Mouse (Mus musculus) kidney, embryonic 16.5 days (tissue): ENCODE measurements around the gene Gabrp. TPM values are rescaled to one million over a fixed set of nuclear protein-coding genes. Genes with fewer than 3 reads are reported as not detected.
A peak's percentile ranks its signal among the peaks of the same experiment; 100 is the strongest.

Experiments used
- ATAC-seq: fragments of 200-750 bp; cut with Nextera tagmentation; 2 replicates; pipeline ENCODE4 v1.8.0; 2017; ENCODE audit warnings: moderate TSS enrichment; ENCODE audit not compliant: low FRiP score, low TSS enrichment
- H3K27ac ChIP-seq: fragments of 300-500 bp; sonication (generic); 2 replicates; pipeline ENCODE4 v1.5.1; 2014; ENCODE audit warnings: low read length
- H3K27me3 ChIP-seq: fragments of 300-500 bp; sonication (generic); 2 replicates; pipeline ENCODE4 v1.6.1; 2014; ENCODE audit warnings: low read length, control low read depth, mixed read lengths; ENCODE audit not compliant: insufficient read depth
- H3K36me3 ChIP-seq: fragments of 300-500 bp; sonication (generic); 2 replicates; pipeline ENCODE4 v1.6.1; 2014; ENCODE audit warnings: low read length, control low read depth, mixed read lengths; ENCODE audit not compliant: insufficient read depth
- H3K4me1 ChIP-seq: fragments of 300-500 bp; sonication (generic); 2 replicates; pipeline ENCODE4 v1.6.1; 2014; ENCODE audit warnings: low read length, control low read depth, mixed read lengths; ENCODE audit not compliant: insufficient read depth
- H3K4me2 ChIP-seq: fragments of 300-500 bp; sonication (generic); replicated peaks from 2 replicates; pipeline ENCODE4 v1.6.1; 2014; ENCODE audit warnings: low read depth, low read length
- H3K4me3 ChIP-seq: fragments of 300-500 bp; sonication (generic); 2 replicates; pipeline ENCODE4 v1.5.1; 2014; ENCODE audit warnings: mild to moderate bottlenecking, low read length
- H3K9ac ChIP-seq: fragments of 300-500 bp; sonication (generic); replicated peaks from 2 replicates; pipeline ENCODE4 v1.6.1; 2014; ENCODE audit warnings: low read length
- H3K9me3 ChIP-seq: fragments of 300-500 bp; sonication (generic); 2 replicates; pipeline ENCODE4 v1.6.1; 2016; ENCODE audit warnings: low read length, control low read depth
- WGBS: fragments of 180-500 bp; shearing (Covaris S2); extraction: QIAGEN DNeasy Blood & Tissue Kit; methylation state at CpG from one replicate; pipeline ENCODE4 v1.1.7; 2014; 5-methylcytosine and 5-hydroxymethylcytosine counted together
- polyA plus RNA-seq: library from polyadenylated mRNA; unstranded; fragments of >200 nt; fragmentation: Nextera tagmentation; extraction: Ambion mirVana; gene quantifications from 2 replicates; pipeline ENCODE4 v1.2.1, GENCODE M21; 2015

The Gabrp gene
- polyA plus RNA-seq, 1 experiment from 2014 or later = 1.3 TPM

DNA sequence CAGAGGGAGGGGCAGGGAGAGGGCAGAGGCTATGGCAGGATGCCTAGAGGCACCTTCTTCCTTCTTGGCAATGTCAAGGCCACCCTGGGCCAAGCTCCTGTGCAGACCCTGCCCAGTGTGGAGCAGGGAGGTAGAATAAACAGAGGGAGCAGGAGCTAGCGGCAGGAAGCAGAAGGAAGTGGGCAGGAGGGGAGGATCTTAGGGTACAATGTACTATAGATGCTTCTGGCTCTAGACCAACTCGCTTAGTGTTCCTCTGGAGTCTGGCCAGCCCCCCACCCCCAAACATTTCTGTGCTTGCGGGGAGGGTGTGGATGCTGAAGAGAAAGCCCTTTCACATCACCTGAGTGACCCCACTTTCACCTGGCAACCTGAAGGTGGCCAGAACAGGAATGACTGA is 862 bp upstream of the Gabrp start:
- WGBS = 51% methylated on average over 3 of the region's 3 CpGs

GRCm38 (mm10) chr11:33574944-33575343 is 3.8 kb downstream of the Gabrp start:
- no peak for ATAC-seq
- no peak overlapping the region for H3K4me2 ChIP-seq
- H3K27ac ChIP-seq = no peak overlapping the region
- no peak overlapping the region for H3K9ac ChIP-seq
- no peaks in the 10 kb centered on the region for H3K27me3 ChIP-seq
- no peaks in the 10 kb centered on the region for H3K36me3 ChIP-seq
- 87% methylated on average over 3 of the region's 3 CpGs for WGBS
- no peak overlapping the region for H3K4me3 ChIP-seq
- 0 out of 2 replicates have a peak, but pooled peaks cover 2% of the 10 kb centered on the region for H3K9me3 ChIP-seq
- H3K4me1 ChIP-seq = no peaks in the 10 kb centered on the region

More for the DNA sequence above, 862 bp upstream of the Gabrp start:
- no peaks in the 10 kb centered on the region for H3K4me1 ChIP-seq
- ATAC-seq = no peak
- H3K27me3 ChIP-seq = no peaks in the 10 kb centered on the region
- no peak overlapping the region for H3K9ac ChIP-seq
- H3K4me3 ChIP-seq = no peak overlapping the region
- H3K36me3 ChIP-seq = no peaks in the 10 kb centered on the region
- H3K9me3 ChIP-seq = 0 out of 2 replicates have a peak, but pooled peaks cover 2% of the 10 kb centered on the region
- no peak overlapping the region for H3K27ac ChIP-seq
- no peak overlapping the region for H3K4me2 ChIP-seq

DNA sequence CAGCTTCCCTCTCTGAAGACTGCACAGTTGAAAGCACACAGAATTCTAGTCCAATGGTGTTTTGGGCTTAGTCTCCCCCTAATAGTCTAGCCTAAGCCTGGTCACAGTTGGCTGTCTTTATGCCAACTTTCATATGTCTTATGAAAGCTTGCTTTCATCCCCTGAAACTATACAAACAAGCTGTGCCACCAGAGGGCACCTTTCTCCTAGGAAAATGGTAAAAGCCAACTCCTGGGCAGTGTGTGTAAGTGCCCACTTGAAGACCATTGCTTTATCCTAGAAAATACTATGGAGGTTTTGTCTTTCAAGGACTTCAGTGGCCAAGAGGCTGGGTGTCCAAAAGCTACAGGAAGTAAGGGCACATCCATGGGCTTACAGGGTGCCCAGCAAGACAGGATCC is 8.3 kb downstream of the Gabrp start:
- H3K4me2 ChIP-seq = no peak overlapping the region
- no peaks in the 10 kb centered on the region for H3K36me3 ChIP-seq
- no peaks in the 10 kb centered on the region for H3K27me3 ChIP-seq
- ATAC-seq = peak; percentile 27; the same call in 1 of the 2 replicates
- no peaks in the 10 kb centered on the region for H3K4me1 ChIP-seq
- no peak overlapping the region for H3K27ac ChIP-seq
- H3K9ac ChIP-seq = no peak overlapping the region
- H3K4me3 ChIP-seq = no peak overlapping the region
- 0 out of 2 replicates have a peak, but pooled peaks cover 2% of the 10 kb centered on the region for H3K9me3 ChIP-seq

DNA sequence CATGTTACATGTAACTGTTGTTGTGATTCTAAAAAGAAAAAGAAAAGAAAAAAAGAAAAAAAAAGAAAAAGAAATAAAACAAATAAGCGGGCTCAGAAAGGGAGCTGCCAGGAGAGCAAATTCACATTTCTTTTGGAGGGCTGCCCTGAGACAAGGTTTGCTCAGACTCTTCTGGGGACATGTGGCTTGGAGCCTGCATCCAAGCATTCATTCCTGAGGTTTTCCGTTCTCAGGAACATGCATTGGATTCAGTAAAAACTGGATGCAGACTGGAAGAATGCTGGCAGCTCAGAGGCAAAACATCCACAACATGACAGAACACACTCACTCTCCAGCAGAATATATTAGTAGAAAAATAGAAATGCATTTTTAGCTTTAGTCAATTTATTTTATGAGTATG is 14.8 kb downstream of the Gabrp start:
- 0 out of 2 replicates have a peak, but pooled peaks cover 8% of the 10 kb centered on the region for H3K9me3 ChIP-seq
- no peak overlapping the region for H3K4me3 ChIP-seq
- no peak overlapping the region for H3K9ac ChIP-seq
- no peaks in the 10 kb centered on the region for H3K36me3 ChIP-seq
- no peak for ATAC-seq
- no peak overlapping the region for H3K4me2 ChIP-seq
- WGBS = 83% methylated on average over 2 of the region's 2 CpGs
- no peaks in the 10 kb centered on the region for H3K27me3 ChIP-seq
- no peaks in the 10 kb centered on the region for H3K4me1 ChIP-seq
- no peak overlapping the region for H3K27ac ChIP-seq

DNA sequence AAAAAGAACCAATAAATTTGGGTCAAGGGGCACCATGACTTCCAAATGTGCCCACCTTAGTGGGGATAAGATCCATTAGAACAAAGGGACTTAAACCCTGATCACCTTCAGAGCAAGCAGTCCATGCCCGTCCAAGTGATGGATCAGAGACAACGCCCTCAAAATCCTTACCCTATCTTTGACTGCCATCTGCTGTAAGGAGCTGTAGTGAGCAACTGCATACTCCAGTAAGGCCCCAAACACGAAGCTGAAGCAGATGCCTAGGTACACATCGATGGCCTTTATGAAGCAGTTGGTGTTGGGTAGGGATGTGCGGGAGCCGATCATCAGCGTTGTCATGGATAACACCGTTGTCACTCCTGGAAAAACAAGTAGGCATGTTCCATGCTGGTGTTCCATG is 24.6 kb downstream of the Gabrp start:
- 80% methylated on average over 8 of the region's 8 CpGs for WGBS
- Histone ChIP-seq H3K9me3 (no peaks in the 10 kb centered on the region), H3K27me3 (no peaks in the 10 kb centered on the region), H3K27ac (no peak overlapping the region), H3K9ac (no peak overlapping the region), H3K4me1 (0 out of 2 replicates have a peak, but pooled peaks cover 3% of the 10 kb centered on the region), H3K36me3 (no peaks in the 10 kb centered on the region), H3K4me3 (no peak overlapping the region), H3K4me2 (no peak overlapping the region)
- no peak for ATAC-seq

GRCm38 (mm10) chr11:33550861-33551560 is 27.7 kb downstream of the Gabrp start:
- no peaks in the 10 kb centered on the region for H3K4me1 ChIP-seq
- no peaks in the 10 kb centered on the region for H3K9me3 ChIP-seq
- no peak overlapping the region for H3K4me2 ChIP-seq
- WGBS = 75% methylated on average over 14 of the region's 14 CpGs
- no peak overlapping the region for H3K4me3 ChIP-seq
- H3K9ac ChIP-seq = no peak overlapping the region
- ATAC-seq = no peak
- H3K27me3 ChIP-seq = no peaks in the 10 kb centered on the region
- H3K27ac ChIP-seq = no peak overlapping the region
- H3K36me3 ChIP-seq = no peaks in the 10 kb centered on the region

DNA sequence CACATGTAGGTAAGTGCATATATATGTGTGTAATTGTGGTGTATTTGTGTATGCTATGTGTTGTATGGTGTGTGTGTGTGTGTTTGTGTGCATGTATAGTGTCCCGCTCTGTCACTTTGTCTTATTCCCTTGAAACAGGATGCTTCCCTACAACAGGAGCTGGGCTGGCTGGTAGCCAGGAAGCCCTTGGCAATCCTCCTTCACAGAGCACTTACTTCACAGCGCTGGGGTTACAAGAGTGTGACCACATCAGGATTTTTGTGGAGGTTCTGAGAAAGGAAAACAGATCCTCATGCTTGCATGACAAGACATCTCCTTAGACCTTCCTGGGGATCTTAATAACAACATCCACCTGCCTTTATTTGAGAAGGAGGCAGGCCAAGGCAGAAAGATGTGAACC is 31.4 kb downstream of the Gabrp start:
- no peak for ATAC-seq
- WGBS = 63% methylated on average over 2 of the region's 2 CpGs

DNA sequence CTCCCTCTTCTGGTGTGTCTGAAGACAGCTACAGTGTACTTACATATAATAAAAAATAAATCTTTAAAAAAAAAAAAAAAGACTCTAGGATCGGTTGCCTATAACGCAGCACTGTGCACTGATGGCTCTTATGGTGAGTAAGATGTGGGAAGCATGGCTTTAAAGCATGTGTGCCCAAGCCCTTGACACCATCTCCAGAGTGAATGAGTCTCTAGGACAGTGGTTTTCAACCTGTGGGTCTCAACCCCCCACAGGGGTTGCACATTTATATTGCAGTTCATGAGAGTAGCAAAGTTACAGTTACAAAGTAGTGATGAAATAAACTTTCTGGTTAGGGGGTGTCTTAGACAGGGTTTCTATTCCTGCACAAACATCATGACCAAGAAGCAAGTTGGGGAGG is 33.8 kb downstream of the Gabrp start:
- no peaks in the 10 kb centered on the region for H3K27me3 ChIP-seq
- no peak overlapping the region for H3K9ac ChIP-seq
- no peaks in the 10 kb centered on the region for H3K4me1 ChIP-seq
- WGBS = 90% methylated on average over 2 of the region's 2 CpGs
- H3K4me3 ChIP-seq = no peak overlapping the region
- no peaks in the 10 kb centered on the region for H3K9me3 ChIP-seq
- no peaks in the 10 kb centered on the region for H3K36me3 ChIP-seq
- H3K4me2 ChIP-seq = no peak overlapping the region
- H3K27ac ChIP-seq = no peak overlapping the region
- ATAC-seq = no peak

More for the DNA sequence above, 31.4 kb downstream of the Gabrp start:
- H3K4me1 ChIP-seq = no peaks in the 10 kb centered on the region
- no peak overlapping the region for H3K9ac ChIP-seq
- no peaks in the 10 kb centered on the region for H3K27me3 ChIP-seq
- H3K4me2 ChIP-seq = no peak overlapping the region
- H3K36me3 ChIP-seq = no peaks in the 10 kb centered on the region
- H3K4me3 ChIP-seq = no peak overlapping the region
- H3K9me3 ChIP-seq = no peaks in the 10 kb centered on the region
- no peak overlapping the region for H3K27ac ChIP-seq

DNA sequence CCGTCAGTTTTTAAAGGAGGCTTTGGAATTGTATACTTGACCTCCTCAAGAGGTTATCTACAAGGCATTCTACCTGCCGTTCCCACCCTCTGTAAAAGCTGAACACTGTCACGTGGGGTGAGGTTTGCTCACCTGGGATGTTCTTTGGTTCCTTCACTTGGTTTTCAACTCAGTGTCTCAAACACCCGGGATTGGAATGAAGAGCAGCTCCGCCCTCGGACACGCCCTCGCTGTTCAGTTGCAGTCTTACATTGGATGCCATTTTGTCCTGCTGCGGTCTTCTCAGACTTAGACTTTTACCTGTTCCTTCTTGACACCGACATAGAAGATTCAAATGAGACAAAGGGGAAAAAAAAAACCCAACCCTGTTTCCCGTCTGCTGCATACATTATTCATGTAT is 34.6 kb downstream of the Gabrp start:
- Histone ChIP-seq H3K36me3 (no peaks in the 10 kb centered on the region), H3K27ac (no peak overlapping the region), H3K9ac (no peak overlapping the region), H3K4me1 (no peaks in the 10 kb centered on the region), H3K4me2 (no peak overlapping the region), H3K9me3 (no peaks in the 10 kb centered on the region), H3K27me3 (no peaks in the 10 kb centered on the region), H3K4me3 (no peak overlapping the region)
- ATAC-seq = no peak
- 63% methylated on average over 11 of the region's 11 CpGs for WGBS

- Histone ChIP-seq H3K4me2 (no peak overlapping the region), H3K4me3 (no peak overlapping the region), H3K9me3 (no peaks in the 10 kb centered on the region), H3K9ac (no peak overlapping the region), H3K27ac (no peak overlapping the region), H3K36me3 (no peaks in the 10 kb centered on the region), H3K4me1 (no peaks in the 10 kb centered on the region), H3K27me3 (no peaks in the 10 kb centered on the region)
- WGBS = 86% methylated on average over 5 of the region's 5 CpGs
- no peak for ATAC-seq
Observed at GRCm38 (mm10) chr11:33537390-33538125, 41.2 kb downstream of the Gabrp start.
